Mouse (Mus musculus) CH12.LX (cell line): Measurements from ENCODE around the gene Smco2. TPM values are rescaled to one million over a fixed set of nuclear protein-coding genes. Genes with fewer than 3 reads are reported as not detected.
A peak's percentile ranks its signal among the peaks of the same experiment; 100 is the strongest.

Source experiments
- DNase-seq: peaks from one replicate; pipeline ENCODE4 v3.0.0-alpha.2; 2013; ENCODE audit errors: extremely low read depth
- H3K27ac ChIP-seq: 2 replicates; pipeline ENCODE4 v1.5.1; 2012; ENCODE audit warnings: low read depth, mild to moderate bottlenecking, control low read depth, moderate library complexity; ENCODE audit not compliant: insufficient read depth
- H3K27me3 ChIP-seq: replicated peaks from 2 replicates; pipeline ENCODE3; 2012; ENCODE audit warnings: inconsistent platforms
- H3K36me3 ChIP-seq, 2 experiments: replicated peaks in 1 of 2; 2 replicates each; pipeline versions ENCODE3 to v1.6.1; 2012; ENCODE audit warnings: inconsistent platforms in 1 of 2, low read length in 1 of 2, mild to moderate bottlenecking in 1 of 2, mixed read lengths in 1 of 2, moderate library complexity in 1 of 2; ENCODE audit not compliant: control insufficient read depth in 1 of 2, insufficient read depth in 1 of 2
- H3K4me1 ChIP-seq, 2 experiments: 2 replicates each; pipeline ENCODE4 v1.6.1; 2012; ENCODE audit warnings: inconsistent platforms in 1 of 2, moderate library complexity in 1 of 2; ENCODE audit not compliant: insufficient read depth in 2 of 2, control insufficient read depth in 1 of 2
- H3K4me2 ChIP-seq: 2 replicates; pipeline ENCODE4 v1.6.1; 2012; ENCODE audit warnings: low read depth, mild to moderate bottlenecking, control low read depth; ENCODE audit not compliant: poor library complexity, insufficient read depth, severe bottlenecking
- H3K4me3 ChIP-seq, 3 experiments: fragments of 150-350 bp in 1 of 3; sonication (generic) in 1 of 3; replicated peaks in 1 of 3; 2 replicates each; pipeline versions ENCODE3 to v1.5.1; 2011 to 2012; ENCODE audit warnings: low read depth in 2 of 3, low read length in 2 of 3, mild to moderate bottlenecking in 2 of 3, moderate library complexity in 2 of 3, control low read depth in 1 of 3, improper control_type of control experiment in 1 of 3, inconsistent platforms in 1 of 3, mixed read lengths in 1 of 3; ENCODE audit not compliant: poor library complexity in 1 of 3
- H3K79me2 ChIP-seq: replicated peaks from 2 replicates; pipeline ENCODE4 v1.6.1; 2012; ENCODE audit warnings: mild to moderate bottlenecking, moderate library complexity; ENCODE audit not compliant: control insufficient read depth, poor library complexity, insufficient read depth, severe bottlenecking; ENCODE audit errors: extremely low read depth
- H3K9ac ChIP-seq: 2 replicates; pipeline ENCODE4 v1.6.1; 2012; ENCODE audit warnings: low read depth, mild to moderate bottlenecking, control low read depth, moderate library complexity; ENCODE audit not compliant: insufficient read depth
- H3K9me3 ChIP-seq: replicated peaks from 2 replicates; pipeline ENCODE3; 2012; ENCODE audit warnings: low read length, inconsistent platforms, mixed read lengths
- ELF1 ChIP-seq: IDR thresholded peaks from 2 replicates; pipeline ENCODE4 v1.6.1; 2014; ENCODE audit warnings: low read depth, mild to moderate bottlenecking, inconsistent platforms, low read length, improper control_type of control experiment
- JUN ChIP-seq: IDR thresholded peaks from 2 replicates; pipeline ENCODE4 v1.6.1; 2011; ENCODE audit warnings: low read depth, mild to moderate bottlenecking, low read length, improper control_type of control experiment, moderate library complexity; ENCODE audit not compliant: insufficient read depth
- JUND ChIP-seq: conservative IDR thresholded peaks from 2 replicates; pipeline ENCODE4 v1.6.1; 2011; ENCODE audit warnings: low read depth, low read length, improper control_type of control experiment
- MAFK ChIP-seq: IDR thresholded peaks from 2 replicates; pipeline ENCODE4 v1.6.1; 2011; ENCODE audit warnings: low read length, improper control_type of control experiment; ENCODE audit not compliant: insufficient replicate concordance
- MAX ChIP-seq: IDR thresholded peaks from 2 replicates; pipeline ENCODE4 v1.6.1; 2011; ENCODE audit warnings: low read length, improper control_type of control experiment
- NELFE ChIP-seq: IDR thresholded peaks from 2 replicates; pipeline ENCODE4 v1.6.1; 2011; ENCODE audit warnings: low read depth, low read length, improper control_type of control experiment
- RCOR1 ChIP-seq: conservative IDR thresholded peaks from 2 replicates; pipeline ENCODE4 v1.6.1; 2012; ENCODE audit warnings: low read depth, mild to moderate bottlenecking, inconsistent platforms, low read length, improper control_type of control experiment
- TBP ChIP-seq: conservative IDR thresholded peaks from 2 replicates; pipeline ENCODE4 v1.6.1; 2011; ENCODE audit warnings: low read depth, low read length, improper control_type of control experiment
- UBTF ChIP-seq: IDR thresholded peaks from 2 replicates; pipeline ENCODE4 v1.6.1; 2012; ENCODE audit warnings: low read depth, mild to moderate bottlenecking, inconsistent platforms, low read length, improper control_type of control experiment, moderate library complexity
- ZKSCAN1 ChIP-seq: IDR thresholded peaks from 2 replicates; pipeline ENCODE4 v1.6.1; 2012; ENCODE audit warnings: low read depth, inconsistent platforms, low read length, improper control_type of control experiment, borderline replicate concordance
- ZNF384 ChIP-seq: IDR thresholded peaks from 2 replicates; pipeline ENCODE4 v1.6.1; 2012; ENCODE audit warnings: low read depth, low read length, improper control_type of control experiment, inconsistent platforms
- dilution Hi-C: fragments of 300-500 bp; cut with MboI; formaldehyde crosslinking; loops from 2 replicates; pipeline ENCODE4 v1.14.3; 2020; ENCODE audit warnings: low sequenced_read_pairs; ENCODE audit not compliant: extremely low pct_unique_long_range_greater_than_20kb, extremely low pct_ligation_motif_present
- in situ Hi-C: fragments of 300-500 bp; cut with MboI; formaldehyde crosslinking; loops from 3 replicates; pipeline ENCODE4 v1.14.3; 2019; ENCODE audit warnings: low sequenced_read_pairs, low pct_ligation_motif_present, low pct_unique_long_range_greater_than_20kb, mixed read lengths
- polyA plus RNA-seq: library from polyadenylated mRNA; unstranded; fragments of >175 nt; gene quantifications from 2 replicates; pipeline ENCODE4 v1.2.1, GENCODE M21; 2012; ENCODE audit warnings: low read depth; ENCODE audit not compliant: insufficient read length
- total RNA-seq, 2 experiments: library from RNA; depleted of rRNA; stranded (reverse); fragments of 300-350 nt in 1 of 2; fragments of >200 nt in 1 of 2; gene quantifications; 2 replicates each; pipeline ENCODE4 v1.2.3; 2012 to 2014

Gene Smco2
- total and polyA plus RNA-seq, 3 experiments: not detected

GRCm38 (mm10) chr6:146910801-146911200, 60.9 kb downstream of the Smco2 start:
- Histone ChIP-seq H3K4me1 (peaks cover 11 to 40% of the 10 kb centered on the region in 2 experiments), H3K4me3 (no peak overlapping the region), H3K4me2 (no peak overlapping the region), H3K9me3 (no peaks in the 10 kb centered on the region), H3K27ac (no peak overlapping the region), H3K9ac (no peak overlapping the region), H3K79me2 (no peaks in the 10 kb centered on the region; the same call in 1 of the 2 replicates), H3K36me3 (peaks cover 0 to 5% of the 10 kb centered on the region in 2 experiments), H3K27me3 (no peaks in the 10 kb centered on the region)
- dilution Hi-C loops (no loop called here), in situ Hi-C loops (no loop called here)
- TF ChIP-seq MAFK (no peak), MAX (no peak), UBTF (no peak), JUND (no peak), ELF1 (no peak), RCOR1 (no peak), NELFE (no peak)
- no peak for DNase-seq

- no peaks in the 10 kb centered on the region for H3K27me3 ChIP-seq
- no peak overlapping the region for H3K27ac ChIP-seq
- no peaks in the 10 kb centered on the region; the same call in 1 of the 2 replicates for H3K79me2 ChIP-seq
- H3K9me3 ChIP-seq: no peaks in the 10 kb centered on the region
- dilution Hi-C loops (no loop called here), in situ Hi-C loops (no loop called here)
- no peak overlapping the region for H3K4me3 ChIP-seq
- peaks cover 11 to 40% of the 10 kb centered on the region in 2 experiments for H3K4me1 ChIP-seq
- H3K36me3 ChIP-seq: peaks cover 0 to 5% of the 10 kb centered on the region in 2 experiments
- no peak for DNase-seq
- H3K4me2 ChIP-seq: no peak overlapping the region
- no peak overlapping the region for H3K9ac ChIP-seq
- TF ChIP-seq ZKSCAN1: no peak
- TF ChIP-seq TBP: no peak
Measured at GRCm38 (mm10) chr6:146912835-146913488, 63.1 kb downstream of the Smco2 start.

- DNase-seq: no peak
- H3K27me3 ChIP-seq: no peaks in the 10 kb centered on the region
- H3K4me3 ChIP-seq: no peak overlapping the region
Measured at GRCm38 (mm10) chr6:146913489-146914198, 63.7 kb downstream of the Smco2 start.

More at GRCm38 (mm10) chr6:146913489-146914198, 63.7 kb downstream of the Smco2 start:
- peaks cover 0 to 10% of the 10 kb centered on the region in 2 experiments for H3K36me3 ChIP-seq
- H3K9me3 ChIP-seq: no peaks in the 10 kb centered on the region
- in situ Hi-C loops (no loop called here), dilution Hi-C loops (no loop called here)
- peaks cover 10 to 40% of the 10 kb centered on the region in 2 experiments for H3K4me1 ChIP-seq
- H3K4me2 ChIP-seq: no peak overlapping the region
- H3K27ac ChIP-seq: no peak overlapping the region
- TF ChIP-seq JUN (no peak), ZNF384 (0 out of 2 replicates have a peak, but pooled peaks have one; percentile 16)
- H3K79me2 ChIP-seq: no peaks in the 10 kb centered on the region; the same call in 1 of the 2 replicates
- no peak overlapping the region for H3K9ac ChIP-seq
